Mouse (Mus musculus): ENCODE data around the gene Cnih1. TPM values are rescaled to one million over a fixed set of nuclear protein-coding genes. Genes with fewer than 3 reads are reported as not detected.

The Cnih1 gene
- polyA plus RNA-seq, 1 experiment from 2014 or later = 137 TPM

DNA sequence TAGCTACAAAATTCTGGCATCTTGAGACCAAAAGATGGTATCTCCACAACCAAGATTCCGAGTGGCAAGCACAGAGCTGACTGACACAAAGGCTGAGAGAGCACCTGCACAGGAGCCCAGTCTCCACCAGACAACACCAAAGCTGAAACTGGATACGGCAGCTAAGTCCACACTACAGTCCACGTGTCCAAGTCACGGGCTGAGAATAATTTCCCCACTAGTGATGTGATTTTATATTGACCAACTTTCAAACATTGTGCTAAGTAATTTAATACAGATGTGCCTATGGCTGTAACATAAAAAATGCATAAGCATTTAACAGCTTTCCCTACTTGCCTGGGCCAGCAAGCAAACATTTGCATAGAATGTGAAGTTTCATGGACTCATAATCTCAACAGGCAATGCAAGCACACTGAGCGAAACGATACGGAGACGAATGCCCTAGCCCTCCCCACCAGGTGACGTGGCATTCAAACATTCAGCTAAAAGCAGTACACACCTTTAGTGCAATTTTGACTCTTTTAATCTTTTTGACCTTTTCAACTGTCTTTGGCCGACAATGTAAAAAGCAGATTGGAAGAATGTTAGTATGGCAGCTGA lies 4.8 kb downstream of the Cnih1 start:
- WGBS = 80% methylated on average over 10 of the region's 10 CpGs
- Histone ChIP-seq H3K9ac (replicated peaks; ENCODE audit: low read depth) (no peak overlapping the region), H3K4me2 (replicated peaks; ENCODE audit: low read depth, low read length) (no peak overlapping the region), H3K27ac (ENCODE audit: low read length) (no peak overlapping the region), H3K4me3 (ENCODE audit: low read depth, low read length) (no peak overlapping the region), H3K27me3 (replicated peaks; ENCODE audit: insufficient read depth, low read length) (no peaks in the 10 kb centered on the region), H3K36me3 (ENCODE audit: insufficient read depth, low read length) (peaks cover 15% of the 10 kb centered on the region; the same call in 1 of the 2 replicates), H3K9me3 (ENCODE audit: low read length) (peaks cover 3% of the 10 kb centered on the region; the same call in 1 of the 2 replicates), H3K4me1 (ENCODE audit: insufficient read depth, low read depth, low read length) (peaks cover 8% of the 10 kb centered on the region; the same call in 1 of the 2 replicates)
- no peak for ATAC-seq
- DNase-seq (ENCODE audit: low spot score) = no peak
- TF ChIP-seq CTCF (IDR thresholded peaks at IDR 0.05) = no peak
- no peak for TF ChIP-seq EP300 (IDR thresholded peaks at IDR 0.05)

DNA sequence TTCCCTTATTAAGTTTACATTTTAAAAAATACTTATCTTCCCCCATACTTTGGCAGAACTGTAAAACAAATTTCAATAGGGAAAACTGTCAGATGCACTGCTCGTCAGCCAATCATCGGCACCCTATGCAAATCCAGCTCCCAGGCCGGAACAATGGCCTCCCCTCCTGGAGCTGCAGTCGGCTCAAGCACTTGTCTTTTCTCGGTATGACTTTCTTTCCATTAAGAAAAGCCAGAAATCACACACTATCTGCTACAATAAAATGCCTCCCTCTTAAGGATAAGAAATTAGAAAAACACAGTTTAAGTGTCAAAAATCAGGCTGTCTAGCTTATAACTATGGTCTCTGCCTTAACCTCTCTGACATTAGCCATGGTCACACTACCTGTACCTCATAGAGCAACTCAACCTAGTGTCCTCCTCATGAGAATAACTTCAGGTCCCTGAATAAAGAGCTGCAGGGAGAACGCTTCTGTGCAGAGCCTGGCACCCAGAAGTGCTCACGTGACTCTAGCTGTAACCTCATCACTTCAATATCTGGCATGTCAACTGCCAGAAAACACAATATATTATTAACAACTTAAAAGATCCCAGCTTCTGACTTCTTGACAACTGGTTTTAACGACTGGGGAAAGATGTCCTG lies 5.9 kb downstream of the Cnih1 start:
- TF ChIP-seq CTCF (IDR thresholded peaks at IDR 0.05) = no peak
- no peak for TF ChIP-seq EP300 (IDR thresholded peaks at IDR 0.05)
- H3K27me3 ChIP-seq (replicated peaks; ENCODE audit: insufficient read depth, low read length) = no peaks in the 10 kb centered on the region
- no peak overlapping the region for H3K4me3 ChIP-seq (ENCODE audit: low read depth, low read length)
- no peak for DNase-seq (ENCODE audit: low spot score)
- H3K27ac ChIP-seq (ENCODE audit: low read length) = no peak overlapping the region
- no peak overlapping the region for H3K4me2 ChIP-seq (replicated peaks; ENCODE audit: low read depth, low read length)
- no peak for ATAC-seq
- H3K4me1 ChIP-seq (ENCODE audit: insufficient read depth, low read depth, low read length) = peaks cover 7% of the 10 kb centered on the region; the same call in 1 of the 2 replicates
- H3K9me3 ChIP-seq (ENCODE audit: low read length) = peaks cover 3% of the 10 kb centered on the region; the same call in 1 of the 2 replicates
- 80% methylated on average over 8 of the region's 8 CpGs for WGBS
- no peak overlapping the region for H3K9ac ChIP-seq (replicated peaks; ENCODE audit: low read depth)
- peaks cover 24% of the 10 kb centered on the region; the same call in 1 of the 2 replicates for H3K36me3 ChIP-seq (ENCODE audit: insufficient read depth, low read length)

DNA sequence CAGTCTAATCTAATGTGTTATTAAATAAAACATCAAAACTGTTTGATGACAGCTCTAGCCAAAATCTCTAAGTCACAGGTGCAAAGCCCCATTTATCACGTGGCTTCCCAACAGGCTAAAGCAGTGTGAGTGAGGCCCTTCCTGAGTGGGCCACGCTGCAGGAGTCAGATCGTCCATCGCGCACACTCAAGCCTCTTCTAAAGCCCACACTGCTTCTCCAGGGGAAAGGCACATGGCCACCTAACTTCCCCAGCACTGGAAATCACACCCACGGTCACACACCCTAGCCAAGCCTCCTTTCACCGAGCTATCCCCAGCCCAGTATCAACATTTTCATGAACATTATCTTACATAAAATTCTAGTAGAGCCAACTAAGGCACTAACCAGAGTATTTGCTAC lies 7.1 kb downstream of the Cnih1 start:
- Histone ChIP-seq H3K9me3 (ENCODE audit: low read length) (peaks cover 3% of the 10 kb centered on the region; the same call in 1 of the 2 replicates), H3K27me3 (replicated peaks; ENCODE audit: insufficient read depth, low read length) (no peaks in the 10 kb centered on the region), H3K36me3 (ENCODE audit: insufficient read depth, low read length) (peaks cover 29% of the 10 kb centered on the region), H3K9ac (replicated peaks; ENCODE audit: low read depth) (no peak overlapping the region), H3K4me1 (ENCODE audit: insufficient read depth, low read depth, low read length) (no peaks in the 10 kb centered on the region), H3K27ac (ENCODE audit: low read length) (no peak overlapping the region), H3K4me3 (ENCODE audit: low read depth, low read length) (no peak overlapping the region), H3K4me2 (replicated peaks; ENCODE audit: low read depth, low read length) (no peak overlapping the region)
- TF ChIP-seq CTCF (IDR thresholded peaks at IDR 0.05) (no peak), EP300 (IDR thresholded peaks at IDR 0.05) (no peak)
- ATAC-seq (no peak), DNase-seq (ENCODE audit: low spot score) (no peak)
- WGBS = 91% methylated on average over 7 of the region's 7 CpGs

DNA sequence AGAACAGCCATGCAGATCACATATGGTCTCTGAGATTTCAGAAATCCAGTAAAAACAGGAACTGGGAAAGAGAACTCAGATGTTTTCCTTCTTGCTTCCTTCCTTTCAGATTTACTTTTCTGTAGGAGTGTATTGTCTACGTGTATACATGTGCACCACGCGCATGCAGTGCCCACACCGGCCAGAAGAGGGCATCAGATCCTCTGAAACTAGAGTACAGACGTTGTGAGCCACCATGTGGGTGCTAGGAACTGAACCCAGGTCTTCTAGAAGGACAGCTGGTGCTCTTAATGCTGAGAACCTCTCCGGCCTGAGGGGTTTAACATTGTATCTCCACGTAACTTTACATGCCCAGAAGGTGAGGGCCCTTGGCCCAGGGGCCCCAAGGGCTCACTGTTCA lies 9.0 kb downstream of the Cnih1 start:
- Histone ChIP-seq H3K27me3 (replicated peaks; ENCODE audit: insufficient read depth, low read length) (no peaks in the 10 kb centered on the region), H3K4me1 (ENCODE audit: insufficient read depth, low read depth, low read length) (no peaks in the 10 kb centered on the region), H3K4me2 (replicated peaks; ENCODE audit: low read depth, low read length) (no peak overlapping the region), H3K4me3 (ENCODE audit: low read depth, low read length) (no peak overlapping the region), H3K27ac (ENCODE audit: low read length) (no peak overlapping the region), H3K36me3 (ENCODE audit: insufficient read depth, low read length) (peaks cover 29% of the 10 kb centered on the region), H3K9ac (replicated peaks; ENCODE audit: low read depth) (no peak overlapping the region), H3K9me3 (ENCODE audit: low read length) (peaks cover 3% of the 10 kb centered on the region; the same call in 1 of the 2 replicates)
- 93% methylated on average over 7 of the region's 7 CpGs for WGBS
- TF ChIP-seq CTCF (IDR thresholded peaks at IDR 0.05) (peak; percentile 44), EP300 (IDR thresholded peaks at IDR 0.05) (no peak)
- DNase-seq (ENCODE audit: low spot score) (no peak), ATAC-seq (no peak)

DNA sequence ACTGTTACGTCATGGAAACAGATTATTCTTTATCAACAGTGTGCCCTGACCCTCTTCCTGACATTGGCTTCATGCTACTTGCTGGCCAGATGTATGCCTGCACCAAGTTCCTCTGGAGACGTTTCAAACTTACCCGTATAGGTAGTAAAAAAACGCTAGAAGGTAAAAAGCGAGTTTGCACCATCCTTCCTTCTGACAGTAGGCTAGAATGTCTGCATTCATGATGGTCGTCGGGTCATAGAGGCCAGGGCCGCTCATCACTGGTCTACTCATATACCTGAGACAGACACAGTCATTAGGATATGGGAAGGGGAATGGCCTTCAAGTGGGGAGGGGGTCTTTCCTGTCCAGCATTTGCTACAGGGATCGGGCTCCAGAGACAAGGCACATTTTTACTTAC lies 9.5 kb downstream of the Cnih1 start:
- ATAC-seq (no peak), DNase-seq (ENCODE audit: low spot score) (no peak)
- Histone ChIP-seq H3K27me3 (replicated peaks; ENCODE audit: insufficient read depth, low read length) (no peaks in the 10 kb centered on the region), H3K27ac (ENCODE audit: low read length) (no peak overlapping the region), H3K36me3 (ENCODE audit: insufficient read depth, low read length) (peaks cover 29% of the 10 kb centered on the region), H3K4me1 (ENCODE audit: insufficient read depth, low read depth, low read length) (no peaks in the 10 kb centered on the region), H3K9ac (replicated peaks; ENCODE audit: low read depth) (no peak overlapping the region), H3K4me2 (replicated peaks; ENCODE audit: low read depth, low read length) (no peak overlapping the region), H3K4me3 (ENCODE audit: low read depth, low read length) (no peak overlapping the region), H3K9me3 (ENCODE audit: low read length) (peaks cover 3% of the 10 kb centered on the region; the same call in 1 of the 2 replicates)
- TF ChIP-seq EP300 (IDR thresholded peaks at IDR 0.05) = no peak
- no peak for TF ChIP-seq CTCF (IDR thresholded peaks at IDR 0.05)
- 94% methylated on average over 9 of the region's 9 CpGs for WGBS

DNA sequence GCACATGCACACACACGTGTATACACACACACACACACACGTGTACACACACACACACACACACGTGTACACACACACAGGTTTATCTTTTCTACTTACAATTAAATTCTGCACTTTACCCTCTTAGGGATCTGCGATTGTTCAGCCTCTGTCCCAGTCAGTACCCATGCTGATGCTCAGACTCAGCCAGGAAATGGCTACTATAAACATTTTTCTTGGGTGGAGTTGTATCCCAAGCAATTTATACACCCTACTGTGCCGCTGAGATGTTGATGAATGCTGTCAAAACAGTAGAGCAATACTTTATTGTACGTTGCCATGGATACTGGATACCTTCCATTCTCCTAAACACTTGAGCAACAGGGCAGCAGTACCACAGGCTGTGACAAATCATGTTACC lies 18.2 kb downstream of the Cnih1 start:
- ATAC-seq (peak; percentile 82), DNase-seq (ENCODE audit: low spot score) (peak; percentile 50)
- Histone ChIP-seq H3K36me3 (ENCODE audit: insufficient read depth, low read length) (0 out of 2 replicates have a peak, but pooled peaks cover 3% of the 10 kb centered on the region), H3K4me2 (replicated peaks; ENCODE audit: low read depth, low read length) (no peak overlapping the region), H3K9ac (replicated peaks; ENCODE audit: low read depth) (no peak overlapping the region), H3K4me3 (ENCODE audit: low read depth, low read length) (no peak overlapping the region), H3K27ac (ENCODE audit: low read length) (no peak overlapping the region), H3K9me3 (ENCODE audit: low read length) (no peaks in the 10 kb centered on the region), H3K27me3 (replicated peaks; ENCODE audit: insufficient read depth, low read length) (no peaks in the 10 kb centered on the region), H3K4me1 (ENCODE audit: insufficient read depth, low read depth, low read length) (no peaks in the 10 kb centered on the region)
- WGBS = 60% methylated on average over 6 of the region's 6 CpGs
- TF ChIP-seq CTCF (IDR thresholded peaks at IDR 0.05) (no peak), EP300 (IDR thresholded peaks at IDR 0.05) (peak; percentile 52; the same call in 1 of the 2 replicates)
